Mouse (Mus musculus) layer of hippocampus, postnatal 36 days (tissue): ENCODE measurements around the gene Cbfa2t3. TPM values are rescaled to one million over a fixed set of nuclear protein-coding genes. Genes with fewer than 3 reads are reported as not detected.
"Not testable (repeated sequence)": the region's sequence is repeated elsewhere in the genome, so short reads cannot be mapped to it uniquely, and the experiment has no call there.

Experiments
- DNase-seq, 2 experiments: peaks; one replicate each; pipeline ENCODE4 v3.0.0; 2022
- total RNA-seq, 2 experiments: library from RNA; stranded (reverse); gene quantifications; 2 replicates each; pipeline ENCODE4 v1.2.3; 2021

Gene Cbfa2t3
- total RNA-seq, 2 experiments from 2014 or later = 47.2 to 50.2 TPM

GRCm38 (mm10) chr8:122635878-122636802, 62.8 kb downstream of the Cbfa2t3 start:
- DNase-seq = no peak

GRCm38 (mm10) chr8:122633205-122633604, 65.7 kb downstream of the Cbfa2t3 start:
- no peak for DNase-seq

- DNase-seq = not testable (repeated sequence)
Measured at GRCm38 (mm10) chr8:122632134-122632533, 66.8 kb downstream of the Cbfa2t3 start.

DNA sequence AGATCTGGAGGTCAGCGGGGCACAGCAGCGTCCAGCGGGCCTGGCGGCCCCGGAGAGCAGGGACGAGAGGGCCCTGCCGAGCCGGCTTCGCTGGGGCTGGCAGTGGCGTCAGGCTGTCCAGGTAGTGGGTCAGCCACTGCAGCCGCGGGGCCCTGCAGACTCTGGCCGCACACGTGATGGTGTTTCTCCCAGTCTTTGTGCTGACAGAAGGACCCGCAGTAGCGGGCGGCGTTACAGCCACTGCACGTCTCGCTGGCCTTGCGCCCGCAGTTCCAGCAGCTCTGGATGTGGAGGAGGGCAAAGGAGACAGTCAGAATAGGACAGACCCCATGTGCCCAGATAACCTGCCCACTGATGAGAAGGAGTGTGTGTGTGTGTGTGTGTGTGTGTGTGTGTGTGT, 68.2 kb downstream of the Cbfa2t3 start:
- DNase-seq = no peak

DNA sequence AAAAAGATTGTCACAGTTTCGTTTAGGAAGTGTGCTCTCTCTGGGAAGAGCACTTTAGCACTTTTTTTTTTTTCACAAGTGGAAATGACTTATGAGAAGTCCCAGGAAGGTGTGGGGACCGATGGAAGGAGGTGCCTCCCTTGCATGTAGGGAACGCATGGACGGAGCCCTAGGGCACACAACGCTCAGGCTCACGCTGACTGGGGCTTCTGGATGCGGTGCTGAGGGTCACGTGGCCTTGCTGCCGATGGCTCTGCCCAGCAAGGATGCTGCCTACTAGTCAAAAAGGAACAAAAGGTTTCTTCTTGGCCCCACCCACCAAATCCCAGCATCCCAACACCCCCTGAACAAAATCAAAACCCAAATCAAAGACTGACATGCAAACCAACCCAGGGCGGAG, 69.5 kb downstream of the Cbfa2t3 start:
- DNase-seq = no peak

DNA sequence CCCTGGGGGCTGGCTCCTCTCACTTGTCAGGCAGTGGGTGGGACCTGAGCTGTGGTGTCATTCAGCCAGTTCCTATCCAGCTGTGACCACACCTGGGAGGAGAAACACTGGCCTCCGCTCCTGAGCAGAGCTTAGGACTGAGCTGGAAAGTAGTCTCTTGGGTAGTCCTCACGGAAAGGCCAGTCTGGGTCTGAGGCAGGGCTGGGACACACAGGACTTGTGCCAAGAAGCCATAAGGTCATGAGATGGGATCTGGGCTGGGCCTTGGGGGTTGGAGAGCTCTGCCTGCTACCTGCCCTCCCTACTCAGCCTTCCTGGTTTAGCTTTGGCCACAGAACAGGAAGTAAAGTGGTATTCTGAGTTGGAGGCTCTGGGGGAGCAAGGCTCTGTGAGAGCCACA, 72.0 kb downstream of the Cbfa2t3 start:
- DNase-seq = no peak

DNA sequence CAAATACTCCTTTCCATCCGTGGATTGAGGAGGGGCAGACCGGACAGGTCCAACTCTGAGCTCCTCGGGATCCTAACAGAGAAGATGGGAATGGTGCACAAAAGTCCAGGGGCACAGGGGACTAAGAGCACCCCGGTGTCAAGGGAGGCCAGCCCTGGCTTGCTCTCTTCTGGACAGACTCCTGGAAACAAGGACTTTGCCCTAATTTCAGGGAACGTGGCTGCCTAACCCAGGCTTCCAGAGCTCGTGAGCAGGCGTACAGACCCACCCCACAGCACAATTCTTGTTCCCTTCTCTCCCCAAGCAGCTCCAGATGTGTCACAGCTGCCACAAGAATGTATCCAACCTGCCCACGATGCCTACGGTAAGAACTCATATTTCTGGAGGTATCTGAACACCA, 73.1 kb downstream of the Cbfa2t3 start:
- DNase-seq = no peak

- no peak for DNase-seq
Measured at GRCm38 (mm10) chr8:122624653-122625052, 74.3 kb downstream of the Cbfa2t3 start.

GRCm38 (mm10) chr8:122623844-122624642, 74.9 kb downstream of the Cbfa2t3 start:
- no peak for DNase-seq

GRCm38 (mm10) chr8:122622727-122623126, 76.2 kb downstream of the Cbfa2t3 start, which contains the start of gene Pabpn1l:
TSS of gene Pabpn1l (minus strand) at chr8:122622739.
- DNase-seq = no peak

GRCm38 (mm10) chr8:122620446-122620845, 78.5 kb downstream of the Cbfa2t3 start:
- no peak for DNase-seq

GRCm38 (mm10) chr8:122618660-122619378, 80.1 kb downstream of the Cbfa2t3 start:
- DNase-seq = no peak

DNA sequence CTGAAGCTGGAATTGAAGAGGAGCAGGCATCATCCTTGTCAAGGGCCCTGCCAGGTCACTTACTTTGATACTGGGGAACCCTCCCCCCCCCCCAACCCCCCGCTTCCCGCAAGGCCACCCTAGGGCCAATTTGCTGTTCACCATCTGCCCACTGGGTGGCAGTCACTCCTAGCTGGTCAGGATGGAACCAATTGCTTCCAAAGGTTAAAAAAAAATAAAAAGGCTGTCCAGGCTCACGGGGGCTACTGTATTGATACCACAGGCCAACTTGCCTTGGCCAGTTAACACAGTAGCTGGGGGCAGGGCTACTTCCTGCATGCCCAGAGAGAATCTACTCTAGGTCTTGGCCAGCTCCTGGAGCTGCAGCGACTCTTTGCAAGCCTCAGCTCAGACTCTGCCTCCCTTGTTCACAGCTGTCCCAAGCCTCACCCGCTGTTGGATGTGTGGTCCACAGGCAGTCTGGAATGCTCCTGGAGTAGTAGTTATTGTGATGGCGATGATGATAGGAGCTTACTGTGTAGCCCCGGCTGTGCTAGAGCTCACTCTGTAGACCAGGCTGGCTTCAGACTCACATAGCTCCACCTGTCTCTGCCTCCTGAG, 80.9 kb downstream of the Cbfa2t3 start:
- DNase-seq = peak; percentile 56 to 74

DNA sequence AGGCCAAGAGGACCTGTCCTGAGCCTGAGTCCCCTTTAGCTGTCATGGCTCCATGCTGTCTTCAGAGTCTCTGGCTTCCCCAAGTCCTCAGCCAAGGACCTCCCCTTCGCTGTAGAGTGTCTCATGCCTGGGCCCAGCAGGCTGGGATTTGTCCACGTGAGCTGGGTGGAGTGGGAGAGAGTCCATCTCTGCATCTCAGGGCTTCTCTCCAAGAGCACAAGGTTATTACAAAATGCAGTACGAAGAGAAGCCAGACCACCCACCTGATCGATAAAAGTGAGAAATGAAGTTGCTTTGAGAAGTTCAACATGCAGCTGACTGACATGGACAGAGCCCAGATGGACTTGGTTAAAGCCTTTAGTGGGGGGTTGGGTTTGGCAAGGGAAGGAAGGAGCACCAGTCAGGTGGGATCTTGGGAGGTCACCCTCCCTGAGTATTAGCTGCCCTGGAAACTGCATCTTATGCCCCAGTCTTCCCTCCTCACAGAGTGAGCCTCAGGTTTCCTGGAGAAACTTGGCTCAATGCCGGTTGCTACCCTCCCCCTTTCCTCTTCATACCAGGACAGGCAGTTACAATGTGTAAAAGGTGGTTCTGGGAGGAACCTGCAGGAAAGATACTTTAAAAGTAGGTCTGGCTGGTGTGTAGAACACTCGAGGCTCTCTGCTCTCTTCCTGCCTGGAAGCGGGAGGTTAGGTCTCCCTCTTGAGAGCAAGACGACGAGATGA, 82.6 kb downstream of the Cbfa2t3 start:
- no peak for DNase-seq

DNA sequence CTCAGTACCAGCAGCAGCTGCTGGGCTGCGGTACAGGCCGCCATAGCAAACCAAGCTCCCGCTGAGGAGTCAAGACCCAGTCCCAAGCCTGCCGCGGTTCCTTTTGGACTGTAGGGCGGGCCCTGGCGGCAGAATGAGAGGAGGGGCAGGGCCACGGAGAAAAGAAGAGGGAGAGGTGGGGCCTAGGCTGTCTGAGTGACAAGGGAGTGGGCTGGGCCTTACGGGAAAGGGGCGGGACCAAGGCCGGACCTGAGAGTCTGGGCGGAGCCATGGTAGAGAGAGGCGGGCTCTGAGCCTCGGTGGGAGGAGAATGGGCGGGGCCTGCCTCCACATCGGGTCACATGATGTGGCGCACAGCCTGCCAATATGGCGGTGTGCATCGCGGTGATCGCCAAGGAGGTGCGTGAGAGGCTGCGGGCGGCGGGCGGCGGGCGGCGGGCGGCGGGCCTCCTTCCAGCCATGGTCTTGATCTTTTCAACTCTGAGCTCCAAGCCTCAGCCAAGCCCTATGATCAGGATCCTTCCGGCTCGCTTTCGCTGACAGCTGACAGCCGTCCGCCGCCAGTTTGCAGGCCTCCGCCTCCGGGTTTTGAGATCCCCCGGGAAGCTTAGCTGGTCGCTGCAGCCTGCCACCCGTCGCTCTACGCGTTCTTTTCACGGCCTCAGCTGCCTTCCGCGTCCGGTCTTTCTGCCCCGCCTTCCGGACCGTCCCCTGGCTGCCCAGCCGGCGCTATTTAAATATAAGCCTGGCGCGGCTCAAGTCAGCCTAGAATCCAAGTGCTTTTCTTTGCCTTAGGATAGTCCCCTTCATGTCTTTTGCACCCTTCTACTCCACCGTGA, 87.4 kb downstream of the Cbfa2t3 start, which contains the start of the genes Galns and Trappc2l:
Gene Galns (minus strand): TSS at position 169 of the 839 bp plus-strand sequence.
Gene Trappc2l (plus strand): TSS at position 346 of the 839 bp plus-strand sequence.
- DNase-seq = peak; percentile 92 to 94

DNA sequence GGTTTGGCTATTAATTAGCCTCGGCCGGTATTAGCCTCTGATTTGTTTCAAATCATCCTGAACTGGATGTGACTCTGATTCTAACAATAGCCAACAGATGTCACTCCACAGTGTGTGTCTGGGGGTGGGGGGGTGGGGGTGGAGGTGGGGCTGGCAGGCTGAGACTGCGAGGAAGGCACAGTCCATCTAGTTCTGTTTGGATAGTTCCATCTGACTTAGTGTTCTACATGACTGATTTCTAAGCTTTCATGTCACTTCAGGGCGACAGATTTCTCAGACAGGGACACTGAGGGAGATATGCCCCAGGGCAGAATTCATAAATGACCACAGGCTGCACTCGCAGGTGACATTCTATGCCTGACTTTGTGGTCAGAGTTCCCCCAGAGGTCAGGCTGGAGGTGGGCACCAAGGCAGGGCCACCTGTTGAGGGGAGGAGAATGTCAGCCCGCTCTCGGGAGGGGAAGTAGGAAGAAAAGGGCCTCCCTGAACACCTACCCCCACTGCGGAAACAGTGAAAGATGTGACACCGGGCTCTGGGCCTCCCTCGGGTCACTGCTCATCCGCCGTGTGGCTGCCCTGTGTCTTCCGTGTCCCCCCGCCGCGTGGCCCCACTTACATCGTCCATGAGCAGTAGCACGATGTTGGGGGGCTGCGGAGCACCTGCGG, 88.2 kb downstream of the Cbfa2t3 start:
- DNase-seq = peak in 1 of 2 experiments; percentile 32

GRCm38 (mm10) chr8:122610209-122610608, 88.7 kb downstream of the Cbfa2t3 start:
- no peak for DNase-seq

GRCm38 (mm10) chr8:122606810-122607209, 92.1 kb downstream of the Cbfa2t3 start:
- no peak for DNase-seq

DNA sequence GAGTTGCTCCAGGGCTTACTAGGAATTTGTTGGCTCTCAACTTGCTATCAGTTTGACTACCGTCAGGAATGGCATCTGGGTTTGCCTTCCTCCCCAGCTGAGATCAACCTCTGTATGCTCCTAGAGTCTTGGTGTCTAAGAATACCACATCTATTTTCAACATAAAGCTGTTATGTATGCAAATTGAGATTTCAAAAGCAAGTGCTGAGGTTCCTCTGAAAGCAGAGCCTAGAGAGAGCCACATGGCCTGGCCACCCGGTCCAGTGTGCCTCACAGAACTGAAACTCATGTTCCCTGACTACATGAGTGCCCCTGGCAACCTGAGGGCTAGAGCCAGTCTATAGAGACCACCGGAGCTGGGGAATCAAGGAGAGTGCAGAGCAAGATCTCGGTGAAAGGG, 93.5 kb downstream of the Cbfa2t3 start:
- DNase-seq = no peak

DNA sequence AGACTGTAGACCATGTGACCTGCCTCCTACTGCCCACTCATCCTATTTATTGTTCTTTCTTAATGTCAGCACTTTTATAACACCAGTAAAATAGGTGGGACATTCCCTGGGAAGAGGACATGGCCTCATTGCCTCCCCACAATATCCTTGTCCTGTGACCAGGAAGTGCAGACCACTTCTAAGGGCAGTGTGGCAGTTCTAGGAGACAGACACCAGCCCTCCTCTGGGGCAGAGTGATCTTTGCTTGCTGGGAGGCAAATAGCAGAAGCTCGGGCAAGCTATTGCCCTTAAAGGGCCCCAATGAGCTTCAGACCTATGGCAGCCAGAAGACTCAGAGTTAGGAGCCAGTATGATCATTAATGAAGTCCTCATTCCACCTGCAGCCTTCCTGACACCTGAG, 94.3 kb downstream of the Cbfa2t3 start:
- DNase-seq = no peak
